Mouse (Mus musculus): ENCODE data around the gene Zfp217. TPM values are rescaled to one million over a fixed set of nuclear protein-coding genes. Genes with fewer than 3 reads are reported as not detected.
"Not testable (repeated sequence)": the region's sequence is repeated elsewhere in the genome, so short reads cannot be mapped to it uniquely, and the experiment has no call there.

Gene Zfp217
- 76.0 and 83.2 TPM in 2 replicates for total RNA-seq (2017)

DNA sequence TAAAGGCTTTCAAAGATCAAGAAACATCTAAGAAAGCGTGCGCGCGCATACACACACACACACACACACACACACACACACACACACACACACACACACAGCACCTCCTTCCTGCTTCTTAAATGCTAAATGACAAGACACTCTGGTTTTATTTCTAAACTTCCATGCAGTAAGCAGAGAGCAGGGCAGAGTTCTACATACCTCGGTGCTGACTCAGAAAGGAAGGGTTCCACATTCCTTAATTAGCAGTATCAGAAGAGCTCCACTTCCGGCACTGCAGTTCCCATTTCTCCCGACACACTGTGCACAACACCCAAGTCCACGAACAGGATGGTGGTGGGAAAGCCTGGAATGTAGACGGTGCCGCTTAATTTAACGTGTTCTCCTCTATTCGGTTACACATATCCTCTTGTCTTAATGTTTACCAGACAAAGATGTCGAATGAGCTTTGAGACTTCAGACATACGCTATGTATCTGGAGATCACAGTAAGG, at the start of gene Zfp217:
TSS of gene Zfp217 (minus strand) at position 443 of the 493 bp plus-strand sequence.
- no peak for ATAC-seq (ENCODE audit: extremely low read depth, insufficient number of reproducible peaks, low FRiP score, poor library complexity, severe bottlenecking)

DNA sequence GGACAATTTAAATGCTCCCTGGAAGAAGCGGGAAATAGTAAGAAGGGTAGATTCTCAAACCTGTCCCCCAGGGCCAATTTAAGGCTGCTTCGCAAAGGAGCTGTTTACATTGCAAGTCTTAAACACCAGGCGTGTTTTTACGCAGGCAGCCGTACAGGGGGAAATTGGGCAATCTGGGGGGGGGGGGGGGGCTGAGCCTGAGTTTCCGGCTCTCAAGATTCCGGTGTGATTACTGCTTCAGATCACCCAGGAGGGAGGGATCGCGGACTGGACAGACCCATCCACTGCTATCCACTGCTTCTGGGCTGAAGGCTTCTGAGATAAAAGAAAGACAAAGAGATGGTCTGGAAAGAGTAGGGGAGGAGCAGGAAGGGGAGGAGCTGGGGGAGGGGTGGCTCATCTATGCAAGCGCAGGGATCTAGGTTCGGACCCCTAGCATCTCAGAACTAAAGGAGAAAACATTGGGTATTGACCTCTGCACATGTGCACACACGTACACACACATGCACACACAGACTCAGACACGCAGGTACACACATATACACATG, 47.7 kb upstream of the Zfp217 start:
- no peak for ATAC-seq (ENCODE audit: extremely low read depth, insufficient number of reproducible peaks, low FRiP score, poor library complexity, severe bottlenecking)

DNA sequence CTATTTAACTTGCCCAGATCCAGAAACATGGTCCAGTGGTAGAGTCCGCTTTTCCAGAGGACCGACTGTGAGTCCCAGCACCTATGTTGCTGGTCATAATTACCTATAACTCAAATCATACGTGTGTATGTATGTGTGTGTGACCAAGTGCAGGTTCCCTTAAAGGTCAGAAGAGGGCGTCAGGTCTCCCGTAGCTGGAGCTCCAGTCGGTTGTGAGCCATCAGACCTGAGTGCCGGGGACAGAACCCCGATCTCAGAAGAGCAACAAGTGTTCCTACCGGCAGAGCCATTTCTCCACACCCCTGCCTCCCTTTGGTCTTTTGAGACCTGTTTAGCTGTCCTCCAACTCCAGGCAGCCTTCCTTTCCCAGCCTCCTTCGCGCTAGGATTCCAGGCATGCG, 46.9 kb upstream of the Zfp217 start:
- ATAC-seq (ENCODE audit: extremely low read depth, insufficient number of reproducible peaks, low FRiP score, poor library complexity, severe bottlenecking) = no peak

- ATAC-seq (ENCODE audit: extremely low read depth, insufficient number of reproducible peaks, low FRiP score, poor library complexity, severe bottlenecking) = no peak
These were observed 45.9 kb upstream of the Zfp217 start for GRCm38 (mm10) chr2:170193850-170194249.

- no peak for ATAC-seq (ENCODE audit: extremely low read depth, insufficient number of reproducible peaks, low FRiP score, poor library complexity, severe bottlenecking)
These were observed 45.3 kb upstream of the Zfp217 start for GRCm38 (mm10) chr2:170193211-170193610.

GRCm38 (mm10) chr2:170192731-170193149, 44.8 kb upstream of the Zfp217 start:
- ATAC-seq (ENCODE audit: extremely low read depth, insufficient number of reproducible peaks, low FRiP score, poor library complexity, severe bottlenecking) = no peak

- ATAC-seq (ENCODE audit: extremely low read depth, insufficient number of reproducible peaks, low FRiP score, poor library complexity, severe bottlenecking) = no peak
These were observed 40.8 kb upstream of the Zfp217 start for GRCm38 (mm10) chr2:170188721-170189120.

GRCm38 (mm10) chr2:170185137-170185837, 37.4 kb upstream of the Zfp217 start:
- no peak for ATAC-seq (ENCODE audit: extremely low read depth, insufficient number of reproducible peaks, low FRiP score, poor library complexity, severe bottlenecking)

DNA sequence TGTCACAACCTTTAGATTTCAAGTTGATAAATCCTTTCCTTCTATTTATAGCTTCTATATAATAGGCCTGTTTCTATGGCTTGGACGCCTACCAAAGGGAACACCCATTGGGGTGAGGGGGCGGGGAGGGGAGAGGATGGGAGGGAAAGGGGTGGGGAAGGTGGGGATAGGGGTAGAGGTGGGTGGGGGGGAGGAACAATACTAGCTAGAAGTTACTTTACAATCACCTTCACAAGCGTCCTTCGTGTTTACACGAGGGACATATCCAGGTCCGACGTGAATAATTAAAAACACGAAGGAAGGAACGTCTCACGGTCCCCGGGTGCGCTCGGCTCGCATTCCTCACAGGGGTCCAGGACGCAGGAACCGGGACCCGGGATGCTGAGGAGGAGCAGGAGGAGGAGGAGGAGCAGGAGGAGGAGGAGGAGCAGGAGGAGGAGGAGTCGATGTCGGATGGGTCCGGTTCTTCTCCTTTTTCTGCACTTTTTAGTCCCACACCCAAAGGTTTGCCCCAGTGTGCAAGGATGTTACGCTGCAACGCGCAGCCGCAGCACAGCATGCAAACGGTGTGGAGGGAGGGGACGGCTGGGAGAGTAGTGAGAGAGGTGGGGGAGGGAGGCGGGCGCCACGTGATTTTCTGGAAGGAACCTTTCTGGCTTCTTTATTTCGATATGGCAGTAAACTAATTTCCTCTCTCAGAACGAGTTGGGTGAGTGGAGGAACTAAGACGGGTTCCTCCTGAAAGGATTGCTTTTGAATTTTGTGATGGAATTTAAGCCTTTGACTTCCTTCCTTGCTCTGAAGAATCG, 36.5 kb upstream of the Zfp217 start:
- ATAC-seq (ENCODE audit: extremely low read depth, insufficient number of reproducible peaks, low FRiP score, poor library complexity, severe bottlenecking) = peak; percentile 99

- no peak for ATAC-seq (ENCODE audit: extremely low read depth, insufficient number of reproducible peaks, low FRiP score, poor library complexity, severe bottlenecking)
These were observed 35.9 kb upstream of the Zfp217 start for GRCm38 (mm10) chr2:170183851-170184174.

- ATAC-seq (ENCODE audit: extremely low read depth, insufficient number of reproducible peaks, low FRiP score, poor library complexity, severe bottlenecking) = no peak
These were observed 34.0 kb upstream of the Zfp217 start for GRCm38 (mm10) chr2:170181862-170182261.

DNA sequence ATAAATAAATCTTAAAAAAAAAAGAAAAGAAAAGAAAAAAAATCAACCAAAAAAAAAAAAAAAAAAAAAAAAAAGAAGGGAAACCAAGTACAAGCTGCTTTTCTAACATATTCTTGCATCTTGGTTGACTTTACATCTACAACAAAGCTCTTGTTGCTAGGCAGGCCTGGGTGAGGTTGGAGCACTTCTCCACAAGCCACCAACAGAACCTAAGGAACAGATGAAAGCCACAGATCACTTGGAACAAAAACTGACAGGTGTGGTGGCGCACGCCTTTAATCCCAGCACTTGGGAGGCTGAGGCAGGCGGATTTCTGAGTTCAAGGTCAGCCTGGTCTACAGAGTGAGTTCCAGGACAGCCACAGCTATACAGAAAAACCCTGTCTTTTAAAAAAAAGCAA, 32.9 kb upstream of the Zfp217 start:
- ATAC-seq (ENCODE audit: extremely low read depth, insufficient number of reproducible peaks, low FRiP score, poor library complexity, severe bottlenecking) = not testable (repeated sequence)

DNA sequence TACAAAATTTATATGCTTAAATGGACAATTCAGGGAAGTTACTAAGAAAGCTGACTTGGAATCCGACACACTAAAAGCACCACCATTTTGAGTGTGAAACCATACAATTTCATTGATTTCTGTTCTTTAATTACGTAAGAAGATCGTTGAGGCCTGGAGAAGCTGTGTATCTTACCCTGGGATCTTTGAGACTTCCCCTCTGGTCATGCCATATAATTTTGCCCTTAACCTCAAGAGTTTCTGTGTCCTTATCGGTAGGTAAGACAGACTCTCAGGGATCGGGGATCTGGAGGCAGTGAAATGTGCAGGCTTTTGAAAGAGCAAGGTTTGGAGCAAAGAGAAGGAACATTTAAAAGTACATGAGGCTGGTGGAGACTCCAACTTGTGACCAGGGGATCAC, 31.4 kb upstream of the Zfp217 start:
- ATAC-seq (ENCODE audit: extremely low read depth, insufficient number of reproducible peaks, low FRiP score, poor library complexity, severe bottlenecking) = no peak

DNA sequence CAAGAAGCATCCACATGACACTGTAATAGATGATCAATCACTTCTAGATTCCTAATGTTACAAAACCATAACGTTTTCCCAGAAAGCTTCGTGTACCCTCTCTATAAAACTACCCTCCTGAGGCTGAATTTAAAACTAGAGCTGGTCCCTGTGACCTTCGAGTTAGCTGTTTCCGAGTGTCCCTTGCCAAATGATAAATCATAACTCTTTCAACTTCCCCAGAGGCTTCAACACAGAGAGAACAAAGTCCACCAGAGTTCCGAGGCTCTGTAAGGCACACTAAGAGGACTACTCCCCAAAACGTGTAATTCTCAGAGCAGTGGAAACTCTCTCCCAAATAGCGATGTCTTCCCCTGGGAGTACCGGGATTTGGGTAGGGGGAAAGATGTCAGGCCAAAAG, 29.4 kb upstream of the Zfp217 start:
- no peak for ATAC-seq (ENCODE audit: extremely low read depth, insufficient number of reproducible peaks, low FRiP score, poor library complexity, severe bottlenecking)

DNA sequence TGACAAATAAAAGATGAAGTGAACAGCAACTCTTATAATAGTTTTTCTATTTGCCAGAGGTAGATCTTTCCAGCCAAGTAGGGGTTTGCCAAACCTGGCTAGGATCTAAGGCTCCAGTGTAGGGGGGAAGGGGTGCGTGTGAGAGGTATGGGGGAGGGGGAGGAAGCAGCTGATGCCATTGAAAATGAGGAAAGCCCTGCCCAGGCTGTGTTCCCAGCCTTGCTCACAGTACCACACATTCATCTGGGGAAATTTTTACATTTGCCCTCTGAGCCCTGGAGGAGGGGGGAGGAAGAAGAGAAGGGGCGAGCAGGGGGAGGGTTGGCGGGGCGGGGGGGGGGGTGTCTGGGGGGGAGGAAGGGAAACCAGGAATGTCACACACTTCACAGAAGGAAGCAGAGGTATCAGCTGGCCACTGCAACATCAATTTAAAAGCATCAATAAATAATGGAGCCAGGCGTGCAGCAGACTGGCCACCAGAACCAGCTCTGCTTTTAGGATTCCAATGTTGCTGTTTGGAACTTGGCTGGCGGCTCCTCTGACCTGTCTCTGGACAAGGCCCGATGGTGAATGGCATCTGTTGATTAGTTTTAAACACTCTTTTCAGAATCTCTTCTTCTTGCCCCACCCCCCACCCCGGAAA, 28.5 kb upstream of the Zfp217 start:
- no peak for ATAC-seq (ENCODE audit: extremely low read depth, insufficient number of reproducible peaks, low FRiP score, poor library complexity, severe bottlenecking)

DNA sequence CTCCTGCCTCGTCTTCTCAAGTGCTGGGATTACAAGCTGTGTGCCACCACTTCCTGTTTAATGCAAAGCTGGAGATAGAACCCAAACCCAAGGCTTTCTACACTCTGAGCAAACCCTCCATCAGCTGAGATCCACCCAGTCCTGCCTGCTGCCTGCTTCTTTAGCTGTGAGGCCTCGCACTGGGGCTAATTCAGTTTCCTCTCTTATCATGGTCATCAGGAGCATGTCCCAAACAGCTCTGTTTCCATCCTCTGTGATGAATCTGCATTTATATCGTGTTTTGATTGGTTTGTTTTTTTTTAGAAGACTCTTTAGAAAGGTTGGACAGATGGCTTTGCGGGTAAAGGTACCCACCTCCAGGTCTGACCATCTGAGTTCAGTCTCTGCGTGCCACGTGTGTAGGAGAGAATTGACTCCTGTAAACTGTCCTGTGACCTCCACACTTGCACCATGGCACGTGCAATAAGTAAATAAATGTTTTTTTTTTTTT, 27.8 kb upstream of the Zfp217 start:
- ATAC-seq (ENCODE audit: extremely low read depth, insufficient number of reproducible peaks, low FRiP score, poor library complexity, severe bottlenecking) = no peak

DNA sequence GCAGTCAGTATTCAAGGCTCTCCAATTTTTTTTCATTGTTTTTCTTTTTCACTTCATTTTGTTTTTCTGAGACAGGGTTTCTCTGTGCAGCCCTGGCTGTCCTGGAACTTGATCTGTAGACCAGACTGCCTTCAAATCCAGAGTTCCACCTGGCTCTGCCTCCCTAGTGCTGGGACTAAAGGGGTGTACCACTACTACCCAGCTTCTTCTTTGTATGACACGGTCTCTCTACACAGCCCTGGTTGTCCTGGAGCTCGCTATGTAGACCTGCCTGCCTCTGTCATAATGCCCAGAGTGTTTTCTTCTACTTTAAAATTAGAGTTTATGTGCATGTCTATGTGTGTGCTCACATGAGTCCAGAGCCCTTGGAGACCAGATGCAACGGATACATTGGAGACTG, 27.3 kb upstream of the Zfp217 start:
- ATAC-seq (ENCODE audit: extremely low read depth, insufficient number of reproducible peaks, low FRiP score, poor library complexity, severe bottlenecking) = no peak

DNA sequence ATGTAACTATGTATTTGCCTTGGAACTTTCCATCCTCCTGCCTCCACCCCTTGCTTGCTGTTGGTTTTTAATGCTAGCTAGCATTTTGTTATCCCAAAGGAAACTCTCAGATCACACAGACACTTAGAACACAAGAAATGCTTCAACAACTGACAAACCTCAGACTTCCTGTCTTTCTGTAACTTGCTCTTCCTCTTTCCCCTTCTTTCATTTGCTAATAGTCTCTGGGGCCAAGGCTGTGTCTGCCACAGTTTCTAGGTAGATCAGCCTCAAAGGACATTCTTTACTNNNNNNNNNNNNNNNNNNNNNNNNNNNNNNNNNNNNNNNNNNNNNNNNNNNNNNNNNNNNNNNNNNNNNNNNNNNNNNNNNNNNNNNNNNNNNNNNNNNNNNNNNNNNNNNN, 21.2 kb upstream of the Zfp217 start:
- peak; percentile 60; the same call in 1 of the 2 replicates for ATAC-seq (ENCODE audit: extremely low read depth, insufficient number of reproducible peaks, low FRiP score, poor library complexity, severe bottlenecking)

- ATAC-seq (ENCODE audit: extremely low read depth, insufficient number of reproducible peaks, low FRiP score, poor library complexity, severe bottlenecking) = no peak
These were observed 17.7 kb upstream of the Zfp217 start for GRCm38 (mm10) chr2:170165649-170166048.

All from neutrophil, adult 5-6 weeks (primary cell).